Mouse (Mus musculus) kidney, adult 9 months (tissue): ENCODE measurements around the gene Ddx49.

Experiments used
- DNase-seq: peaks from one replicate; pipeline ENCODE4 v3.0.0; 2022

Ddx49 gene

GRCm38 (mm10) chr8:70302358-70302890 is at the start of gene Ddx49, which contains the start of gene Cope:
Gene Ddx49, minus strand, starts transcription at chr8:70302489.
Gene Cope, plus strand, starts transcription at chr8:70302518.
- peak; percentile 96 for DNase-seq

- DNase-seq = no peak
Observed at GRCm38 (mm10) chr8:70352000-70352384, 49.7 kb upstream of the Ddx49 start.

GRCm38 (mm10) chr8:70351035-70351999 is 49.0 kb upstream of the Ddx49 start:
- peak; percentile 39 for DNase-seq

- DNase-seq = peak; percentile 78
Observed at GRCm38 (mm10) chr8:70347860-70348420, 45.7 kb upstream of the Ddx49 start.

- no peak for DNase-seq
Observed at GRCm38 (mm10) chr8:70347443-70347842, 45.2 kb upstream of the Ddx49 start.

- DNase-seq = no peak
Observed at GRCm38 (mm10) chr8:70344279-70344678, 42.0 kb upstream of the Ddx49 start.

- DNase-seq = peak; percentile 48
Observed at GRCm38 (mm10) chr8:70343696-70344095, 41.4 kb upstream of the Ddx49 start.

GRCm38 (mm10) chr8:70343076-70343475 is 40.8 kb upstream of the Ddx49 start:
- DNase-seq = no peak

GRCm38 (mm10) chr8:70342007-70342406 is 39.7 kb upstream of the Ddx49 start:
- no peak for DNase-seq

GRCm38 (mm10) chr8:70340659-70341058 is 38.4 kb upstream of the Ddx49 start:
- no peak for DNase-seq

- no peak for DNase-seq
Observed at GRCm38 (mm10) chr8:70338931-70339330, 36.6 kb upstream of the Ddx49 start.

- DNase-seq = no peak
Observed at GRCm38 (mm10) chr8:70332878-70333202, 30.6 kb upstream of the Ddx49 start.

GRCm38 (mm10) chr8:70332070-70332877 is 30.0 kb upstream of the Ddx49 start:
- DNase-seq = peak; percentile 40

GRCm38 (mm10) chr8:70331526-70331925 is 29.2 kb upstream of the Ddx49 start:
- DNase-seq = no peak

- no peak for DNase-seq
Observed at GRCm38 (mm10) chr8:70330741-70331364, 28.6 kb upstream of the Ddx49 start.

GRCm38 (mm10) chr8:70329835-70330740 is 27.8 kb upstream of the Ddx49 start:
- no peak for DNase-seq

- no peak for DNase-seq
Observed at GRCm38 (mm10) chr8:70329124-70329834, 27.0 kb upstream of the Ddx49 start, which contains the start of gene Gdf1. Gene Gdf1, plus strand, starts transcription at chr8:70329817.

- no peak for DNase-seq
Observed at GRCm38 (mm10) chr8:70327512-70327911, 25.2 kb upstream of the Ddx49 start.

- no peak for DNase-seq
Observed at GRCm38 (mm10) chr8:70323716-70324115, 21.4 kb upstream of the Ddx49 start.

- DNase-seq = no peak
Observed at GRCm38 (mm10) chr8:70317872-70318271, 15.6 kb upstream of the Ddx49 start.
